Mouse (Mus musculus) frontal cortex, postnatal 14 days (tissue): Measurements from ENCODE around the gene P3h1.

ENCODE experiments used
- DNase-seq, 2 experiments: peaks; one replicate each; pipeline ENCODE4 v3.0.0; 2022; ENCODE audit warnings: low spot score in 2 of 2

P3h1 gene

DNA sequence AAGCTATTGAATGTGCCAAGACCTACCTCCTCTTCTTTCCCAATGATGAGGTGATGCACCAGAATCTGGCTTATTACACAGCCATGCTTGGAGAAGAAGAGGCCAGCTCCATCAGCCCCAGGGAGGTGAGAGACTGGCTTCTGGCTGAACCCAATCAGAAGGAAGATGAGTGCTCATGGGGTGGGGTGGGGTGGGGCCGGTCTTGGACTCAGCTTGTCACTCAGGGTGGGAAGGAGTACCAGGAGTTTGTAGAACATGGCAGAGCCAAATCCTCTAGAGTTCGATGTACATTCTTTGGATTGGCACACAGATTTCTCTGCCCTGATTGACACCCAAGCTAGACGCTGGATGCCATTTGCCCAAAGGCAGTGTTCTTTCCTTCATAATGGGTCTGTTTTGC is 5.9 kb downstream of the P3h1 start:
- no peak for DNase-seq

DNA sequence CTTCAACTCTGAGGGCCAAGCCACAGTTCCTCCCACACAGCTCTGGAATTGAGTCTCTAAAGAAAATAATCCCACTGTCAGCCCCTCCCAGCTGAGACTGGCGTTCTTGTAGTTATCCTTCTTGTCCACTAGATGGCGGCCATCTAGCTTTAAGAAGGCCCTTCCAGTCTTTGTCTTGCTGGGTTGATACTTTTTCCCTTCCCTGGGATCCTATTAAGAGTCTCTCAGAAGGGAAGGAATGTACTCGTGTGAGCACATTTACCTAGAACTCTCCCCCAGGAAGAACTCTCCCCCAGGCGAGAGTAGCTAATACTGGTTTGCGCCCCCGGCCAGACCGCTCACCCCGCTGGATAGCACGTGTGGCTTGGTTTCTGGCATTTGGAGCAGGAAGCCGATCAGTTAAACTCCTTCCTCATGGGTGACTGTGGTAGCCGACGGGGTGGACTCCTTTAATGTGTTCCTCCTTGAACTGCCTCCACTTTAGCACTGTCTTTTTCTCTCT is 6.5 kb downstream of the P3h1 start:
- peak in 1 of 2 experiments; percentile 25 for DNase-seq

DNA sequence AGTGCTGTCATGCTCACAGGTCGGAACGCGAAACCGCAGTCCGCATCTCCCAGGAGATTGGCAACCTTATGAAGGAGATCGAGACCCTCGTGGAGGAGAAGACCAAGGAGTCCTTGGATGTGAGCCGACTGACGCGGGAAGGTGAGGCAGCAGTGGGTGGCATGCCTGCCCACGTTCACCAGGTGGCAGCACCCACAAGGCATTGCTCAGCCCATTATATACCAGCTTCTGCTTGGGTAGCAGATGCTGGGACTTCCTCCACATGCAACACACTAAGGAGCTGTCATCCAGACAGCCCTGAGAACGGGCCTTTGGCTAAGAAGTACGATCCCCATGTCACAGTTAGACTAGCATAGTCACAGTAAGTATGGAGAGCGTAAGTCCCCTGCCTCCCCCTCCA is 8.9 kb downstream of the P3h1 start:
- peak; percentile 30 to 54 for DNase-seq

DNA sequence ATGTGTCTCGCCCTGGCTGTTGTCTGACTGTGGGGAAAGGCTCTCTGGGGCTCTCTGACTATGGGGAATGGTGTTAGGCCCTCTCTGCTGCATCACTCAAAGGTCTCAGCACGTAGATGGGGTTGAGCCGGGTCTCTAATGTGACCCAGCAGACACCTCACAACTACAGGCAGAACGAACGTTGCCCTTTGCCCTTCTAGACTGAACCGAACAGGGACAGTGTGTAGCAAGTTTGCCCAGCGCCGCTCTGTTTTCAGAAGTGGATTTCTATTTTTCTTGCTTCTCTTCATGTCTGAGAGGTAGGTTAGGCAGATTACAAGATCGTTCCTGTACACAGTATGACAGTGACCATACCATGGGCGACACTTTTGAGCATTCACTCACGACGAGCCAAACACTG is 9.9 kb downstream of the P3h1 start:
- DNase-seq: no peak

DNA sequence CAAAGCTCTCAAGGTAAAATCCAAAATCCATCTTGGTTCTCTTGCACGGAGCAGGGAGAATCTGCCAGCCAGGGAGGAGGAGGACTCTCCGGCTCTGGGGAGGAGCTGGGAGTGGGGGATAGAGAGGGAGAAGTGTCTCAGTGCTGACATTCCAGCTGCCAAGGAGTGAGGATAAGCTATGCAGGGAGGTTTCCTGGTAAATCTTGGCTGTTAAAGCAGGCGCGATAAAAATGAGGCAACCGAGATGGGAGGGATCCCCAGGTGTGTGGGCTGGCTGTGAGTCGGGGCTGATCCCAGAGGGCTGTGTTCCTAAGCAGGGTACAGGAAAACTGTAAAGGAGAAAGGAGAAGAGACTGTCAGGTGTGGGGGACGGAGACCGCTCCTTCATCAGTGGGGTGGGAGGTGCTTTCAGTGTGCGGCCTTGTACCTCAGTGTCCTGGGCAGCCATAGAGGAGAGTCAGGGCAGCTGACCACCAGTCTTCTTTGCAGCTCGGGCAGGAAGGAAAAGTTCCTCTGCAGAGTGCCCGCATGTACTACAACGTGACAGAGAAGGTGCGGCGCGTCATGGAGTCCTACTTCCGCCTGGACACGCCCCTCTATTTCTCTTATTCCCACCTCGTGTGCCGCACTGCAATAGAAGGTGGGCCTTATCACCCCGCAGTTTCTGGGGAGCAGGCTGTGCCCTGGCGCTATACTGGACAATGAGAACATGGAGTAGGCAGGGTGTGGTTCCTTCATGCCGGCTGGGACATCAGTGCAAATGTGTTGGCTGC is 11.9 kb downstream of the P3h1 start:
- peak; percentile 51 to 60 for DNase-seq

DNA sequence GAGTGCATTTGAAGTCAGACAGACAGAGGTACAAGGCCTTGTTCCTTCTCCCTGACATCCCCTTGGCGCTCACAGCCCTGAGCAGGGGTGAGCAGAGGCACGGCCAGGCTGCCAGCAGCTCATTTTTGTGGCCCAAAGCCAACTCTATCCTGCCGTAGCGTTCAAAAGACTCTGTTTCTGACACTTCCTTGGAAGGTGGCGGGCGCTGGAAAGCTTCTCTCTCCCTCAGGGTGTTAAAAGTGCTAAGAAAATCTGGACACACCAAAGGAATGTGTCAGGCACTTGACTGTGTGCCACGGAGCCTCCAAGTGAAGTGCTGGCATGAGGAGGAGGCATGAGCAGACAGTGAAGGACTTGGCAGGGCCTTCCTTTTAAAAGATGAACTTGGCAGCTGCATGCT is 12.8 kb downstream of the P3h1 start:
- peak; percentile 40 to 68 for DNase-seq

DNA sequence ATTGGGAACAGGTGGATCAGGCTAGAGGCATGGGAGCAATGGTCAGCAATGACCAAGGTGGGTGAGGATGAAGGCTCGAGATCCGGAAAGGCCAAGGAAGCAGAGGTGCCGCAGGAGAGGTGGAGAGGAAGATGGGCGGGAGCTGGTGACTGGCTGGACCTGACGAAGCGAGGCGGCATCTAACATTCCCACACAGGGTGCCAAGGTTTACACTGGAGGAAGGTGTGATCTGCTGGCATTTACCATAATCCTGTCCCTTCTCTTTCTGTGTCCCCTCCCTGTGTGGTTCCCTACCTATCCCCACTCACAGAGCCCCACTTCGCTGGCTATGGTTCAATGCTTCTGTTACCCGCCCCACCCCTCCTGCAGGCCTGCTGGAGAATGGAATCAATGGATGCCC is 13.2 kb downstream of the P3h1 start:
- DNase-seq: no peak

DNA sequence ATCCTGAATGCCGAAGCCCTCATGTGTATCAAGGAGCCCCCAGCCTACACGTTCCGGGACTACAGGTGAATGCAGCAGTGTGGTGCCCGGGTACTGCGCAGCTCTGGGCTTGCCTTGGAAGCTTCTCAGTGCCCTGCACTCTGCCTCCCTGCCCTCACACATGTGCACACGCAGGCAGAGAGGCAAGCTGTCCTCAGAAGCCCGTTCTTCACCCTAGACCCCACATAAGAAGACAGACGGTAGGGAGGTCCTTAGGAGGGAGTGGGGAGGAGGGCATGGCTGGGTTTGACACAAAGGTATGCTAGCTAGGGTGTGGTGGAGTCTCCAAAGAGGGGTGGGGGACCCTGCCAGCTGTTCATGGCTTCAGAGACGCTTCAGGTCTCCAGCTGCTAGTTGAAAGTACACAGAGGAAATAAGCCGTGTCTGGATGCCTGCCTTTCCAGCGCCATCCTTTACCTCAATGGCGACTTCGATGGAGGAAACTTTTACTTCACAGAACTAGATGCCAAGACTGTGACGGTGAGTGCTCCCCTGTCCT is 14.0 kb downstream of the P3h1 start:
- no peak for DNase-seq

DNA sequence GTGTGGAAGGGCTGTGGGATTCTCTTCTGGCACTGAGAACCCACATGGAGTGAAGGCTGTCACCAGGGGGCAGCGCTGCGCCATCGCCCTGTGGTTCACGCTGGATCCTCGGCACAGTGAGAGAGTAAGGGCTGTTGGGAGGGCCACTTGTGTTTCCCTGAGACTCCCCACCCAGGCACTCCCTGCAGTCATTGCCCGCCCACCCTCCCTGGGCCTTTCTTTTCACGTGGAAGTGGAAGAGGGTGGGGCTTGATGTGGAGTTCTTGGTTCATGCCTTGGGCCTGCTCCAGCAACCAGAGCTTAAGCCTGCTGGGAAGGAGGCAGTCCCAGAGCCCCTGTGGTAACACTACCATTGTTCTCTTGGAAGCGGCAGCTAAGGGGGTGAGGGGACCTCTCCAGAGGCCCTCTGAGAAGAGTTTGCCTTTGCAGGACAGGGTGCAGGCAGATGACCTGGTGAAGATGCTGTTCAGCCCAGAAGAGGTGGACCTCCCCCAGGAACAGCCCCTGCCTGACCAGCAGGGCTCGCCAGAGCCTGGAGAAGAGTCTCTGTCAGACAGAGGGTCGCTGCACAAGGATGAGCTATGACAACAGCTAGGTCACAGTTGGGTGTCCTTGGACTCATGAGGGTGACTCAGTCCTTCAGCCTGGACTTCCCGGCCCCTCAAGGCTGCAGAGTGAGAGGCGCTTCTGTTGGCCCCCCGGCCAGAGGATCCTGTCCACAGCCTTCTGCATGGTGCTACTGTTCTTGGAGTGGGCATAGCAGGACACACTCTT is 14.9 kb downstream of the P3h1 start:
- peak in 1 of 2 experiments; percentile 62 for DNase-seq

DNA sequence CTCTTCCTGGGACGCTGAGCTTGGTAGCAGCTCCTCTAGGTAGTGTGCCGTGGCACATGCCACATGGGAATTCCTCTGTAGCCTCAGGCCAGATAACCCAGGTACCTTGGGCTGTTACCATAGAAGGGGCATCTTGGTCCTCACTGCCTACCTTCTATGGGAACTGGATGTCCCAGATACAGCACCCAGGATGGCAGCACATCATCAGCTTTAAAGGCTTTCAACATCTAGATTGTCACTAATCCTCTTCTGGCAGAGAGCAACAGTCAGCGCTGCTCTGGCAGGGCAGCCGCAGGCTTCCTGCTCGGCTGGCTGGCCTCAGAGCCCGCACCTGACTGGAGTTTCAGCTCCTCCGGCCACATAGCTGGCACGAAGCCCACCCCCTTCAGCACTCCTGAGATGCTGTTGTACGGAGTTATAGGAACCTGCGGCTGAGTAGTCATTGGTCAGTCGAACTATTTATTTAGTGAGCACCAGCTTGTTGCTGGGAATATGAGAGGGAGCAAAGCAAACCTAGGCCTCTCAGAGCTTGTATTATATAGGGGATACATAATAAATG is 15.8 kb downstream of the P3h1 start:
- no peak for DNase-seq

DNA sequence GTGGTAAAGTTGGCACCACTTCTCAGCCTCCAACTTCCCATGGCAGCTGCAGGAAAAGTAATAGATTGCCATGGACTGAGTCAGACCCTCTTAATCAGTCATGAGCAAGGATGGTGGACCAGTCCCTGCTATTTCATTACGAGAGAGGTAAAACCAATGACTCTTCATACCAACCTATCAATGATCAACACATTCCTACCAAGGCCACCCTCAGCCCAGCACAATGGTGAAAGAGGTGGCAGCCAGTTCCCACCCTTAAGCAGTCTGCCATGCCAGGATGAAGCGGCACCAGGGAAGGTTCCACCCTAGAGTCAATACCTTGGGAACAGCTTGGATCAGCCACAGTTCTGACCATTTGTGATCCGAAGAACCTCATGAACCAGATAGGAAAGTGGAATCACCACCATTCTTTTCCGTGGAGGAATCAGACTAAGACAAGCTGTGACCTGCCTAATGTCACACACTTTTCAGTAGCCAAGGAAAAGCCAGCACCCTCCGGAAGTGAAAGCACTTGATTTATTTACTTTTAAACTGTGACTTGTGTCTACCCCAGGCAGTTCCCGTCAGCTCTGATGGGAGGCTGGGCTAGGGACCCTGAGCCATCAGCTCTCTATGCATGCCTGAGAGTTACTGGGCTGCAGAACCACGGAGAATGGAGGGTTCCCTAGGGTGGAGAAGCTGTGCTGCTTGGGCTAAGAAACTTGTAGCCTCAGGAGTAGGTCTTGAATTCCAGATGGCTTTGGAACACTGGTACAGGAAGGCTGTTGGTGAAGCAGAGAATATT is 19.5 kb downstream of the P3h1 start:
- DNase-seq: no peak

DNA sequence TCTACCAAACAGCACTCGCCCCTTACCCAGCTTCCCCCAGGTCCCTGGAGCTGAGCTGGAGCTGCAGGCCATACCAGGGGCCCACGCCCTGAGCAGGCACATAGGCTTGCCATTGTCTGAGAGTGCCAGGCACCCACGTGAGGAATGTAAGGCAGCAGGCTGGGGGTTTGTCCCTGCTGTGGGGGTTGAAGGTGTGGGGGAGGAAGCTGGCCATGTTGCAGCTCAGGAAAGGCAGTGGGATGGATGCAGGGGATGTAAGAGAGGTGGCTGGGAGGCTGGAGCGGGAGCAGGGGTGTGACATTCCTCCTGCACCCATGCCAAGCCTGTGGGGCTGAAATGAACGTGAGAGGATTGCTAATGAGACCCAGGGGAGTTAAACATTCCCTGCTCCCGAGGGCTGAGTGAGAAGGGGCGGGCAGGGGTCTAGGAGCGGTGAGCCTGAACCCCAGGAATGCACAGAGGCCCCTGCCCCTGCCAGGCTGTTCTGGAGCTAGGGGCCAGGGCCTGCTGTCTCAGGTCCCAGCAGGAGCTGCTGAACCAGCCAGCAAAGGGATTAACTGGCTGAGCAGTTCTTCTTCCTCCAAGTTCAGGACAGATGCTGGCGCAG is 21.4 kb downstream of the P3h1 start:
- no peak for DNase-seq

DNA sequence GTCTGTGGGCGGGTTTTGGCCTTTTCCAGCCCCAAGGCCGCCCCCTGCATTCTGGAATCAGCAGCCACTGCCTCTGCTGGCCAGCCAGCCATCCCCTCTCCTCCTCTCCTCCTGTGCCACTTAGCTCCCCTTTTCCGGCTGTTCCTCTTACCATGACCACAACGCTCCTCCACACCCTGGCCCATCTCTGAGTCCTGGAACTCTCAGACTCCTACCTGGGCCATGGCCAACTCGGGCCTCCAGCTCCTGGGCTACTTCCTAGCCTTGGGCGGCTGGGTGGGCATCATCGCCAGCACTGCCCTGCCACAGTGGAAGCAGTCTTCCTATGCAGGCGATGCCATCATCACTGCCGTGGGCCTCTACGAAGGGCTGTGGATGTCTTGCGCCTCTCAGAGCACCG is 22.6 kb downstream of the P3h1 start, which contains the start of gene Cldn19:
TSS of gene Cldn19 (plus strand) at position 64 of the 400 bp plus-strand sequence.
- DNase-seq: no peak

DNA sequence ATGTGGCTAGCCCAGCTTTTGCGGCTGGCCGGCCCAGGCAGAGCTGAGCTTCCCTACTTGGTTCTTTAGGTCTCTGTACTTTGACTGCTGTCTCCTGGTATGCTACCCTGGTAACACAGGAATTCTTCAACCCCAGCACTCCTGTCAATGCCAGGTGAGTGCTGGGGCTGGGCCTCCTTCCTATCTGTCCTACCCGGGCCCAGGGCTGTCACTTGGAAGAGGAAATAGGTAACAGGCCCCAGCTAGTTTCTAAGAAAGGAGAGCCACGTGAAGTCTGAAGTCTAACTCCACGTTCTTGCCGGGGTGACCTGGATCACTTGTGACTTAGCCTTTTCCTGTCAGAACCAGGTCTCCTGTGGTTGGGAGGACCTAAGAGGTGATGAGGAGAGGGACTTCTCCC is 24.4 kb downstream of the P3h1 start:
- DNase-seq: no peak

DNA sequence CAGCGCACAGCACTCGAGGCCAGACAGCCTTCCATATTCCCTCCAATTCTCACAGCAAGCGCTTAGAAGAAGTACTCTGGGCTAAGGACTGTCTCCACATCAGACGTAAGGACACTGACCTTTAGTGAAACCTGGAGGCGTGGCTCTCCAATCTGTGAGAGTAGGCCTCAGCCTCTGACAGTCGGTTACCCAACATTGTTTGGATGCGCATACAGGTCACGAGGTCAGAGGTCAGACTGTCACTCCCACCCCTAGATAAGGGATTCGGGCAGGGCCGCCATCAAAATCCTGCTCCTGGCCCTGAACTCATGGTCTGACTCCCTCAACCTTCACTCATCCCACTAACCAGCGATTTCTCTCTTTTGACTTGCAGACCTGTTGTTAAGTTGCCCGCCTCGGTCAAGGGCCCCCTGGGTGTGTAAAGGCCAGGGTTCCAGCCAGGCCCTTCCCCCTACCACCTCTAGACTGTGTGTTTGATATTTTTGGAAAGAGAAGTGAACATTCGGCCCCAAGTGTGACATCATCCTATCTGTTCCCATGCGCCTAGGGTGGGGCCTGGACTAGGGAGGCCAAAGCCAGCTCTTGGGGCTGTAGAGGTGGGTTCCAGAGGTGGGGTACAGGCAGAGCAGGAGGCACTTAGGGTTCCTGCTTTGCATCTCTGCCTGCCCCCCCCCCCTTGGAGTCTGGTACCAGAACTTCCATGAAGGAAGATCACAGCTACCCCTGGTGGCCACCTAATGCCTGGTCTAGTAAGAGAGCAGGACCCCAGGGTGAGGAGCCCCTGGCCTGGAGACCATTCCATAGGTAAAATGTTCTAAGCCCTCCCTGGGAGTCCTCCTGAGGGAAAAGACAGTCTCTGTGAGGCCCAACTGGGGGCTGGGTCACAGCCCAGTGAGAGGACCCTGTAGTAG is 26.9 kb downstream of the P3h1 start:
- DNase-seq: no peak

DNA sequence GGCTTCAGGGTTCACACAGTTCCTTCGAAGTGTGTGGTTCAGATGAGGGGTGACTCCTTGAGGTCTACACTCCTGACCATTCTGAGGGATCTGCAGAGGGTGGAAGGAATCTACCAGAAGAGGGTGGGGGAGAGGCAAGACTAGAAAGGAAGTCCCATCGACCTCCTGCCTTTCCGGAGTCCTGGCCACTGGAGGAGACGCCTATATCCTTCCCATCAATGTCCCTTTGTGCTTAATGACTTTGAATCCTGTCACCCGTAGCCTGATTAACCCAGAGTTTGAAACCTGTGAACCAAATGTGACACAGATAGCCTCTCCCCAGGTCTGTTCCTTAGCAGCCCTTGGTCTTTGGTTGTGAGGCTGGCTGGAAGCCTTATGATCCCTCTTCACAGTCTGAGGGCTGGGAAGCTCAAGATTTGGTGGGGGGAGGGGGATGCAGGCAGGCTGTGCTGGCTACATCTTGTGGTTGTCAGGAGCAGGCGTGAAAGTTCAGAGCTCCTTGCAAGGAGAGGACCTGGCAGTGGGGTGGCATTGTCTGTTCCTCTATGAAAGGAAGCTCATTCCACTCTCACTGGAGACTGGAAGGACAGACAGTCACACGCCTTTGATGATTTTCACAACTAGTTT is 28.5 kb downstream of the P3h1 start:
- DNase-seq: no peak

DNA sequence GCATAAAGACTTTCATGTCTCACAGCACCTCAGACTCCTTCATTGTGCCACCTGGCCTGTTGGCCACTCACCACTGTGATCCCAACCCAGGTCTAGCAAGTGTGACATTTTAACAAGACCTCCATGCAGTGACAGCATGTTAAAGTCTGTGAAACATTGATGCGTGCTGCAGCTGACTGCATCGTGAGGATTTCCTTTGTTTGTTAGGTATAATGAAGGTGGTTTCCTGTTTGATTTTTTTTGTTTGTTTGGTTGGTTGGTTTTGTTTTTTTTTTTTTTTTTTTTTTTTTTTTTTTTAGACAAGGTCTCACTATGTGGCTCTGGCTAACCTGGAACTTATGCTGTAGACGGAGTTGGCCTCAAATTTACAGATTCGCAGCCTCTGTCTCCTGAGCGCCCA is 29.8 kb downstream of the P3h1 start:
- DNase-seq: no peak

DNA sequence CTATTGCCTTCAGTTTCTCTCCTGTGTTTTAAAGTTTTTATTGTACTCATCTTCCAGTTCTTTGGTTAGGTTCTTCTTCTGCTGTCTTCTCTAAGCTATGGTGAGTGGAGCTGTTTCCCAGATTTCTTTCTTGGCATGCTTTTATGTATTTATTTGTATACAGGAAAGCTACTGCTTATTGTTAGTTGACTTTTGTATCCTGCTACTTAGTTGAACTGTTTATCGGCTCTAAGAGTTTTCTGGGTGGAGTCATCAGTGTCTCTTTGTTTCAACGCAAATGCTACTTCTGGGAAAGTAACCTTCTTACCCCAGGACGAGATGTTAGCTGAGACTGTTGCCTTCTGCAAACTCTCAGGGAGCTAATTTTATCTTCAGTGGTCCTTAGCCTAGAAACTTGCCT is 30.7 kb downstream of the P3h1 start:
- DNase-seq: no peak

DNA sequence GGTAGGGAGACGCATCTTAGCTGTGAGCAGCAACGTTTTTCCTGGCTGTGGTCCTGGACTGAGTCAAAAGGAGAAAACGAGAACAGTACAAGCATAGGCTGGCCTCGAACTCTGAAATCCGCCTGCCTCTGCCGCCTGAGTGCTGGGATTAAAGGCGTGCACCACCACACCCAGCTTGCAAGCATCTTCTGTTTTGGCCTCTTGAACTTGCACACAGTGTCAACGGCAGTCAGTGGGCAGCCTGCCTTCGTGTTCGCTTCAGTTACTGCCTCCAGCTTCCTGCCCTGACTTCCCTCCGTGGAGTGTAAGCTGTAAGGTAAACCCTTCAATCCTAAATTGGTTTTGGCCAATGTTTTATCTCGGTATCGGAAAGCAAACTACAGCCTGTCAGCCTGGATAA is 33.9 kb downstream of the P3h1 start:
- no peak for DNase-seq

DNA sequence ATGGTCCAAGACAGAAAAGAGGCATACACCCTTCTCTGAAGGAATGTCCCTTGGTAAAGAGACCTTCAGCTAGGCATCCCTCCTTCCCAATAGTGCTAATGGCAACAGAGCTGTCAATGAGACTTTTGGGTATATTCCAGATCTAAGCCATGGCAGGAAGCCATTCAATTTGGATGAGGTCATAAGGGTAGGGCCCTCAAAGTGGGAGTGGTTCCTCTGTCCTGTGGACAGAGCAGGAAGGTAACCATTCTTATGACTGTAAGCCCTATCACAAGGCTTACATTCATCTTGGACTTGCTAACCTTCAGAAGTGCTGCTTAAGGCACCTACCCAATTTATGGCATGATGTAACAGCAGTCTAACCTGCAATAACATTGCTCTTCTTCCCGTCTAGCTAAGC is 41.9 kb downstream of the P3h1 start:
- no peak for DNase-seq
